Mouse (Mus musculus): Measurements from ENCODE around the gene March2. TPM values are rescaled to one million over a fixed set of nuclear protein-coding genes. Genes with fewer than 3 reads are reported as not detected.
"Not testable (repeated sequence)": the region's sequence is repeated elsewhere in the genome, so short reads cannot be mapped to it uniquely, and the experiment has no call there.

March2 gene
- total RNA-seq (2021), result 10 to 100 TPM; 86.1 to 87.2 TPM

- intact Hi-C loops (cut with DNase I), result no loop called here
- DNase-seq (ENCODE audit: low spot score in 2 of 2), result peak; percentile 95 to 98
Observed at GRCm38 (mm10) chr17:33718384-33718881, at the start of gene March2. March2 (minus strand) TSS chr17:33718670.

GRCm38 (mm10) chr17:33766389-33766788 is 47.9 kb upstream of the March2 start:
- DNase-seq (ENCODE audit: low spot score in 2 of 2), result no peak
- intact Hi-C loops (cut with DNase I), result no loop called here

GRCm38 (mm10) chr17:33760255-33761165 is 42.0 kb upstream of the March2 start, which contains the start of gene Rab11b:
Rab11b (minus strand) TSS chr17:33760530.
- intact Hi-C loops (cut with DNase I), result loop anchor here (2.0 kb wide), 1 partner anchor 18 kb away; no protein-coding TSS in a partner anchor
- peak; percentile 100 for DNase-seq (ENCODE audit: low spot score in 2 of 2)

GRCm38 (mm10) chr17:33759767-33760254 is 41.3 kb upstream of the March2 start:
- DNase-seq (ENCODE audit: low spot score in 2 of 2), result peak; percentile 84 to 91
- intact Hi-C loops (cut with DNase I), result loop anchor here (2.0 kb wide), 1 partner anchor 19 kb away; no protein-coding TSS in a partner anchor

- intact Hi-C loops (cut with DNase I), result no loop called here
- no peak for DNase-seq (ENCODE audit: low spot score in 2 of 2)
Observed at GRCm38 (mm10) chr17:33757231-33757630, 38.8 kb upstream of the March2 start.

GRCm38 (mm10) chr17:33756108-33756790 is 37.8 kb upstream of the March2 start:
- no peak for DNase-seq (ENCODE audit: low spot score in 2 of 2)
- intact Hi-C loops (cut with DNase I), result no loop called here

GRCm38 (mm10) chr17:33755418-33756107 is 37.1 kb upstream of the March2 start:
- no peak for DNase-seq (ENCODE audit: low spot score in 2 of 2)

GRCm38 (mm10) chr17:33754656-33755055 is 36.2 kb upstream of the March2 start:
- DNase-seq (ENCODE audit: low spot score in 2 of 2), result no peak
- intact Hi-C loops (cut with DNase I), result loop anchor here (5.0 kb wide), 1 partner anchor 48 kb away; no protein-coding TSS in a partner anchor

More at GRCm38 (mm10) chr17:33755418-33756107, 37.1 kb upstream of the March2 start:
- intact Hi-C loops (cut with DNase I), result no loop called here

GRCm38 (mm10) chr17:33752297-33752696 is 33.8 kb upstream of the March2 start:
- DNase-seq (ENCODE audit: low spot score in 2 of 2), result no peak
- intact Hi-C loops (cut with DNase I), result loop anchor here (5.0 kb wide), 1 partner anchor 50 kb away; no protein-coding TSS in a partner anchor

GRCm38 (mm10) chr17:33751181-33751580 is 32.7 kb upstream of the March2 start:
- no peak for DNase-seq (ENCODE audit: low spot score in 2 of 2)
- intact Hi-C loops (cut with DNase I), result loop anchor here (5.0 kb wide), 1 partner anchor 51 kb away; no protein-coding TSS in a partner anchor

- no peak for DNase-seq (ENCODE audit: low spot score in 2 of 2)
- intact Hi-C loops (cut with DNase I), result no loop called here
Observed at GRCm38 (mm10) chr17:33749451-33749850, 31.0 kb upstream of the March2 start.

- intact Hi-C loops (cut with DNase I), result no loop called here
- no peak for DNase-seq (ENCODE audit: low spot score in 2 of 2)
Observed at GRCm38 (mm10) chr17:33746011-33746410, 27.5 kb upstream of the March2 start.

- intact Hi-C loops (cut with DNase I), result no loop called here
- DNase-seq (ENCODE audit: low spot score in 2 of 2), result no peak
Observed at GRCm38 (mm10) chr17:33744686-33745384, 26.4 kb upstream of the March2 start.

- intact Hi-C loops (cut with DNase I), result no loop called here
- no peak for DNase-seq (ENCODE audit: low spot score in 2 of 2)
Observed at GRCm38 (mm10) chr17:33742420-33742819, 23.9 kb upstream of the March2 start.

- DNase-seq (ENCODE audit: low spot score in 2 of 2); intact Hi-C loops (cut with DNase I): not testable (repeated sequence)
Observed at GRCm38 (mm10) chr17:33733526-33733925, 15.1 kb upstream of the March2 start.

GRCm38 (mm10) chr17:33732556-33733083 is 14.2 kb upstream of the March2 start:
- DNase-seq (ENCODE audit: low spot score in 2 of 2); intact Hi-C loops (cut with DNase I): not testable (repeated sequence)

- DNase-seq (ENCODE audit: low spot score in 2 of 2), result peak in 1 of 2 experiments; percentile 13
- intact Hi-C loops (cut with DNase I), result loop anchor here (5.0 kb wide), 1 partner anchor 73 kb away; no protein-coding TSS in a partner anchor
Observed at GRCm38 (mm10) chr17:33729215-33729614, 10.7 kb upstream of the March2 start.

- DNase-seq (ENCODE audit: low spot score in 2 of 2), result no peak
- intact Hi-C loops (cut with DNase I), result loop anchor here (5.0 kb wide), 1 partner anchor 74 kb away; no protein-coding TSS in a partner anchor
Observed at GRCm38 (mm10) chr17:33728396-33728795, 9.9 kb upstream of the March2 start.

All from left cerebral cortex, postnatal 25 days (tissue).